Mouse (Mus musculus) activated CD4-positive, CD25-positive, alpha-beta regulatory T cell (primary cell): ENCODE data around the gene 2310057N15Rik. TPM values are rescaled to one million over a fixed set of nuclear protein-coding genes. Genes with fewer than 3 reads are reported as not detected.

Source experiments
- polyA plus RNA-seq, 2 experiments: library from polyadenylated mRNA; unstranded; fragments of 100-300 nt; shearing (Covaris generic); gene quantifications; one replicate each; pipeline ENCODE4 v1.2.1; 2017

2310057N15Rik gene
- polyA plus RNA-seq, result not detected

GRCm38 (mm10) chr16:88774106-88774505 is at the start of gene 2310057N15Rik:
Gene 2310057N15Rik, minus strand, starts transcription at chr16:88774206.

GRCm38 (mm10) chr16:88820066-88820465 is 46.1 kb upstream of the 2310057N15Rik start, which contains the start of gene Krtap15:
Gene Krtap15, plus strand, starts transcription at chr16:88820215.

GRCm38 (mm10) chr16:88811827-88812226 is 37.8 kb upstream of the 2310057N15Rik start, which contains the start of gene Gm20741:
Gene Gm20741, minus strand, starts transcription at chr16:88812220.

GRCm38 (mm10) chr16:88777596-88777995 is 3.6 kb upstream of the 2310057N15Rik start, which contains the start of gene Gm5965:
Gene Gm5965, plus strand, starts transcription at chr16:88777896.

GRCm38 (mm10) chr16:88758547-88758946 is 15.5 kb downstream of the 2310057N15Rik start, which contains the start of gene 2310034C09Rik:
Gene 2310034C09Rik, plus strand, starts transcription at chr16:88758847.

GRCm38 (mm10) chr16:88751535-88751934 is 22.5 kb downstream of the 2310057N15Rik start, which contains the start of gene Krtap13:
Gene Krtap13, minus strand, starts transcription at chr16:88751635.

GRCm38 (mm10) chr16:88728812-88729275 is 45.2 kb downstream of the 2310057N15Rik start, which contains the start of gene Krtap13-1:
Gene Krtap13-1, plus strand, starts transcription at chr16:88728862.

Other genes starting within 250 kb of the 2310057N15Rik start
- under 1 TPM; 0.23 to 0.58 TPM for gene Cldn8, start 211.0 kb downstream of the 2310057N15Rik start, polyA plus RNA-seq
- gene Krtap24-1, start 161.9 kb downstream of the 2310057N15Rik start, polyA plus RNA-seq, result not detected
- not detected for gene 2310079G19Rik, start 146.5 kb downstream of the 2310057N15Rik start, polyA plus RNA-seq
- gene Krtap26-1, start 126.4 kb downstream of the 2310057N15Rik start, polyA plus RNA-seq, result under 1 TPM in 1 of 2 experiments, not detected in 1; 0.18 TPM
- not detected for gene Krtap27-1, start 102.5 kb downstream of the 2310057N15Rik start, polyA plus RNA-seq
- gene 2310061N02Rik, start 66.2 kb downstream of the 2310057N15Rik start, polyA plus RNA-seq, result under 1 TPM in 1 of 2 experiments, not detected in 1; 0.37 TPM
- gene Krtap13-1, start 45.3 kb downstream of the 2310057N15Rik start, polyA plus RNA-seq, result not detected
- not detected for gene Krtap13, start 22.6 kb downstream of the 2310057N15Rik start, polyA plus RNA-seq
- under 1 TPM in 1 of 2 experiments, not detected in 1; 0.37 TPM for gene 2310034C09Rik, start 15.4 kb downstream of the 2310057N15Rik start, polyA plus RNA-seq
- gene Gm5965, start 3.7 kb upstream of the 2310057N15Rik start, polyA plus RNA-seq, result not detected
- not detected for gene Gm20741, start 38.0 kb upstream of the 2310057N15Rik start, polyA plus RNA-seq
- gene Krtap15, start 46.0 kb upstream of the 2310057N15Rik start, polyA plus RNA-seq, result not detected
- not detected for gene Krtap14, start 51.9 kb upstream of the 2310057N15Rik start, polyA plus RNA-seq
- gene Krtap19-1, start 95.2 kb upstream of the 2310057N15Rik start, polyA plus RNA-seq, result not detected
- gene Krtap19-2, start 100.1 kb upstream of the 2310057N15Rik start, polyA plus RNA-seq, result not detected
- gene Krtap19-3, start 103.8 kb upstream of the 2310057N15Rik start, polyA plus RNA-seq, result not detected
- not detected for gene Krtap19-4, start 110.9 kb upstream of the 2310057N15Rik start, polyA plus RNA-seq
- not detected for gene Krtap19-5, start 122.3 kb upstream of the 2310057N15Rik start, polyA plus RNA-seq
- not detected for gene Krtap19-9b, start 158.1 kb upstream of the 2310057N15Rik start, polyA plus RNA-seq
- not detected for gene Krtap16-3, start 188.7 kb upstream of the 2310057N15Rik start, polyA plus RNA-seq
- gene Krtap22-2, start 236.6 kb upstream of the 2310057N15Rik start, polyA plus RNA-seq, result not detected
- gene Gm10229, start 241.1 kb upstream of the 2310057N15Rik start, polyA plus RNA-seq, result not detected